Mouse (Mus musculus): ENCODE results near the gene Psme3.

DNA sequence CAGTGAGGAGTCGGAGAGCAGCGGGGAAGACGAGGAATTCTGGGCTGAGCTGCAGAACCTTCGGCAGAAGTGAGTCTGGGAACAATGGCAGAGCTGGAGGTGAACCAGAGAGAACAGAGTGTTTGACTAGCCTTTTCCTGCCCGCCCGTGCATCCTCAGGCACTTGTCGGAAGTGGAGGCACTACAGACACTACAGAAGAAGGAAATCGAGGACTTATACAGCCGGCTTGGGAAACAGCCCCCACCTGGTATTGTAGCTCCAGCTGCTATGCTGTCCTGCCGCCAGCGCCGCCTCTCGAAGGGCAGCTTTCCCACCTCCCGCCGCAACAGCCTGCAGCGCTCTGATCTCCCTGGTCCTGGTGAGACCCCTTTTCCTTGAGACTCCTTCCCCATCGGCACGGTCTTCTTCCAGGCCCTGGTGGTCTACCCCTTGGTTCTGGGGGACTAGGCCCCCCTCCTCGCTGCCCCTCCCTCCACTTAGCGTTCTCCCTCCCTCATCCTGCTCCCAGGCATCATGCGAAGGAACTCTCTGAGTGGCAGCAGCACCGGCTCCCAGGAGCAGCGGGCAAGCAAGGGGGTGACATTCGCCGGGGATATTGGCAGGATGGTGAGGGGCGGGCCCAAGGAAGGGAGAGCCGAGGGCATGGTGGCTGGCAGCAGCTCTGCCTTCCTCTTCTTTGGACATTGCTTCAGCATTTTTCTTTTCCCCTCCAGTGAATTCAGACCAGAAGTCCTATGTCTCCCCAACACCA is 39.5 kb upstream of the Psme3 start:
- TF ChIP-seq CTCF (IDR thresholded peaks at IDR 0.05; ENCODE audit: borderline replicate concordance, extremely low read depth, insufficient read depth, insufficient read length) = no peak
- TF ChIP-seq POLR2A (IDR thresholded peaks at IDR 0.05; ENCODE audit: borderline replicate concordance, extremely low read depth, insufficient read depth, insufficient read length, poor library complexity, severe bottlenecking) = no peak
